Comparison of ENCODE assay signal across 8 mouse cellular contexts in the genomic region with DNA sequence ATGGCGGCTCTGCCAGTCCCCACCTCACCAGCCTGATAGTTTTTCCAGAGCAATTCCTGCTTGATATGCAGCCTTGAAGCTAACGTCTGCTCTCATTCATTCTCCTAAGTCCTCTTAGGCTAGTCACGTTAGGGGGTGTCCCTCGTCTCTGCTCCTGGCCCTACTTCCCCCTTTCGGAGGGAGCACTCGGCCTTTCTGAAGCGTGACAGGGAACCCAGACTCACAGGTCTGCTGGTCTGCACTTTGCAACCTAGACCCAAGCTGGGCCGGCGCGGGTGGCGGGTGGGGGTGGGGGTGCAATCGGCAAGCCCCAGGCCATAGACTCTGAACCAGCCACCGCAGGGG. TPM values are rescaled to one million over a fixed set of nuclear protein-coding genes. Genes with fewer than 3 reads are reported as not detected.
DNase-seq lines count a peak whose midpoint lies in the region; ATAC-seq and TF ChIP-seq lines count a peak whose summit lies in the region.

No protein-coding gene starts in this region.

- H3K36me3 ChIP-seq in erythroblast, embryonic 14.5 days (ENCODE audit: control insufficient read depth), result no peaks in the 10 kb centered on the region
- H3K36me3 ChIP-seq in forebrain, embryonic 12.5 days (replicated peaks), result no peaks in the 10 kb centered on the region
- H3K36me3 ChIP-seq in intestine, postnatal 0 days (ENCODE audit: control insufficient read depth, insufficient read depth), result no peaks in the 10 kb centered on the region
- no peaks in the 10 kb centered on the region for H3K36me3 ChIP-seq in midbrain, embryonic 10.5 days

- ATAC-seq in erythroblast, adult 5-6 weeks (replicated peaks; ENCODE audit: low FRiP score, poor library complexity, severe bottlenecking), result no peak
- ATAC-seq in forebrain, embryonic 12.5 days (ENCODE audit: low FRiP score), result peak; percentile 56; the same call in 1 of the 2 replicates
- 0 out of 2 replicates have a peak, but pooled peaks have one; percentile 8 for ATAC-seq in intestine, postnatal 0 days

- WGBS in forebrain, embryonic 12.5 days, result 2% methylated on average over 13 of the region's 13 CpGs
- WGBS in intestine, postnatal 0 days, result 2% methylated on average over 13 of the region's 13 CpGs
- under 1% methylated on average over 13 of the region's 13 CpGs for WGBS in midbrain, embryonic 10.5 days

- no peaks in the 10 kb centered on the region; the same call in 1 of the 2 replicates for H3K9me3 ChIP-seq in erythroblast, embryonic 14.5 days (ENCODE audit: control insufficient read depth, low read length)
- H3K9me3 ChIP-seq in forebrain, embryonic 12.5 days, result no peaks in the 10 kb centered on the region
- H3K9me3 ChIP-seq in intestine, postnatal 0 days (ENCODE audit: control insufficient read depth), result no peaks in the 10 kb centered on the region
- no peaks in the 10 kb centered on the region for H3K9me3 ChIP-seq in midbrain, embryonic 10.5 days (replicated peaks)

- no peak for TF ChIP-seq CTCF in intestine, postnatal 0 days (IDR thresholded peaks at IDR 0.05; ENCODE audit: low read depth)

- H3K27me3 ChIP-seq in erythroblast, embryonic 14.5 days (ENCODE audit: control insufficient read depth), result peaks cover 73% of the 10 kb centered on the region
- H3K27me3 ChIP-seq in forebrain, embryonic 12.5 days, result peaks cover 90% of the 10 kb centered on the region
- H3K27me3 ChIP-seq in intestine, postnatal 0 days (replicated peaks; ENCODE audit: control insufficient read depth, insufficient read depth, low read length), result peaks cover 50% of the 10 kb centered on the region
- H3K27me3 ChIP-seq in midbrain, embryonic 10.5 days (ENCODE audit: low read depth, poor library complexity, severe bottlenecking), result peaks cover 80% of the 10 kb centered on the region

- H3K4me1 ChIP-seq in erythroblast, embryonic 14.5 days (ENCODE audit: control insufficient read depth), result no peaks in the 10 kb centered on the region; the same call in 1 of the 2 replicates
- H3K4me1 ChIP-seq in forebrain, embryonic 12.5 days, result peaks cover 43% of the 10 kb centered on the region
- no peaks in the 10 kb centered on the region for H3K4me1 ChIP-seq in intestine, postnatal 0 days (replicated peaks; ENCODE audit: control insufficient read depth, insufficient read depth, low read length)
- peaks cover 52% of the 10 kb centered on the region for H3K4me1 ChIP-seq in midbrain, embryonic 10.5 days

- H3K27ac ChIP-seq in forebrain, embryonic 12.5 days, result peak overlapping the region; percentile 39; the same call in 1 of the 2 replicates
- H3K27ac ChIP-seq in intestine, postnatal 0 days (ENCODE audit: low read depth, low read length), result peak overlapping the region; percentile 73; the same call in 1 of the 2 replicates
- peak overlapping the region; percentile 85 for H3K27ac ChIP-seq in midbrain, embryonic 10.5 days (replicated peaks)

- peak; percentile 23 to 41 for DNase-seq in CD8-positive naive resting alpha-beta T cell, adult 2 months (ENCODE audit: low read depth in 2 of 2, low spot score in 2 of 2)
- DNase-seq in midbrain, embryonic 10.5 days (ENCODE audit: low spot score), result peak; percentile 63
- DNase-seq in thymus, postnatal 14 days, result peak; percentile 59
- no peak for DNase-seq in yolk sac, embryonic 10.5 days (ENCODE audit: low spot score)

- H3K9ac ChIP-seq in forebrain, embryonic 12.5 days, result peak overlapping the region; percentile 58
- peak overlapping the region; percentile 69 for H3K9ac ChIP-seq in intestine, postnatal 0 days (ENCODE audit: low read depth, low read length)

- H3K4me2 ChIP-seq in forebrain, embryonic 12.5 days, result peak overlapping the region; percentile 87
- peak overlapping the region; percentile 77 for H3K4me2 ChIP-seq in intestine, postnatal 0 days (replicated peaks; ENCODE audit: low read depth)

- H3K4me3 ChIP-seq in erythroblast, embryonic 14.5 days (replicated peaks), result peak overlapping the region; percentile 51
- H3K4me3 ChIP-seq in forebrain, embryonic 12.5 days (replicated peaks), result peak overlapping the region; percentile 50
- H3K4me3 ChIP-seq in intestine, postnatal 0 days (ENCODE audit: low read depth, low read length), result peak overlapping the region; percentile 67
- H3K4me3 ChIP-seq in midbrain, embryonic 10.5 days, result peak overlapping the region; percentile 71

RNA-seq across cellular contexts. Expression of gene Fli1, which starts 2.6 kb away (rescaled TPM):
- polyA plus RNA-seq in erythroblast, embryonic 14.5 days (2012), result 0.04 and 0.05 TPM in 2 replicates
- total RNA-seq in erythroblast, adult 5-6 weeks (2015; ENCODE audit: low replicate concordance), result 27.3 and 30.5 TPM in 2 replicates
- 21.7 and 26.2 TPM in 2 replicates for total RNA-seq in erythroblast, adult 5-6 weeks (2017; ENCODE audit: low replicate concordance)
- 9.4 and 9.8 TPM in 2 replicates for polyA plus RNA-seq in forebrain, embryonic 12.5 days (2016; fragmentation: Nextera tagmentation; extraction: Ambion mirVana)
- 6.0 and 6.1 TPM in 2 replicates for polyA plus RNA-seq in intestine, postnatal 0 days (2015; fragmentation: Nextera tagmentation; extraction: Ambion mirVana)
- polyA plus RNA-seq in midbrain, embryonic 10.5 days (2016; fragmentation: Nextera tagmentation; extraction: Ambion mirVana), result 13.9 and 17.6 TPM in 2 replicates
